Mouse (Mus musculus) kidney, adult 2 months (tissue): ENCODE data around the gene Zcchc4. TPM values are rescaled to one million over a fixed set of nuclear protein-coding genes. Genes with fewer than 3 reads are reported as not detected.

ENCODE experiments used
- DNase-seq: peaks from one replicate; pipeline ENCODE4 v3.0.0; 2021
- H3K27ac ChIP-seq: fragments of 200-500 bp; 2 replicates; pipeline ENCODE4 v1.5.1; 2012; ENCODE audit warnings: low read depth, low read length, control low read depth, inconsistent platforms; ENCODE audit not compliant: insufficient read depth
- H3K27me3 ChIP-seq: fragments of 200-500 bp; replicated peaks from 2 replicates; pipeline ENCODE4 v1.6.1; 2012; ENCODE audit warnings: mild to moderate bottlenecking, moderate library complexity, low read length, inconsistent platforms; ENCODE audit not compliant: control insufficient read depth, insufficient read depth
- H3K36me3 ChIP-seq: fragments of 200-500 bp; 2 replicates; pipeline ENCODE4 v1.6.1; 2012; ENCODE audit warnings: mild to moderate bottlenecking, moderate library complexity, low read length, inconsistent platforms; ENCODE audit not compliant: control insufficient read depth, insufficient read depth
- H3K4me1 ChIP-seq: fragments of 200-500 bp; 2 replicates; pipeline ENCODE4 v1.6.1; 2011; ENCODE audit warnings: low read length; ENCODE audit not compliant: control insufficient read depth, insufficient read depth
- H3K4me3 ChIP-seq: fragments of 200-500 bp; 2 replicates; pipeline ENCODE4 v1.5.1; 2011; ENCODE audit warnings: mild to moderate bottlenecking, low read depth, low read length, control low read depth; ENCODE audit not compliant: insufficient read depth
- CTCF ChIP-seq: fragments of 200-500 bp; conservative IDR thresholded peaks from 2 replicates; pipeline ENCODE4 v1.5.1; 2011; ENCODE audit warnings: low read depth, mild to moderate bottlenecking, control low read depth, low read length, moderate library complexity, mixed read lengths; ENCODE audit not compliant: insufficient read depth, insufficient read length
- POLR2A ChIP-seq: fragments of 200-500 bp; IDR thresholded peaks from one replicate; pipeline ENCODE4 v1.6.1; 2011; ENCODE audit warnings: low read depth, low read length, control low read depth
- WGBS: fragments of 180-500 bp; shearing (Covaris S2); methylation state at CpG from one replicate; pipeline ENCODE4 v1.1.7; 2018; 5-methylcytosine and 5-hydroxymethylcytosine counted together
- polyA plus RNA-seq: library from polyadenylated mRNA; depleted of rRNA; stranded (reverse); fragments of >200 nt; gene quantifications from 2 replicates; pipeline ENCODE4 v1.2.3, GENCODE M21; 2012; rRNA removed

Zcchc4 gene
- 6.3 and 6.5 TPM in 2 replicates for polyA plus RNA-seq

GRCm38 (mm10) chr5:52775237-52775636 is at the start of gene Zcchc4:
Gene Zcchc4, plus strand, starts transcription at chr5:52775409.
- no peak for DNase-seq
- H3K4me3 ChIP-seq: no peak within 1 kb of the TSS
- TF ChIP-seq POLR2A: no peak
- TF ChIP-seq CTCF: no peak
- 60% methylated on average over 8 of the region's 8 CpGs for WGBS
- H3K27me3 ChIP-seq: no peaks in the 10 kb centered on the region
- no peaks in the 10 kb centered on the region for H3K4me1 ChIP-seq
- no peaks in the 10 kb centered on the region for H3K36me3 ChIP-seq
- H3K27ac ChIP-seq: no peak within 1 kb of the TSS

DNA sequence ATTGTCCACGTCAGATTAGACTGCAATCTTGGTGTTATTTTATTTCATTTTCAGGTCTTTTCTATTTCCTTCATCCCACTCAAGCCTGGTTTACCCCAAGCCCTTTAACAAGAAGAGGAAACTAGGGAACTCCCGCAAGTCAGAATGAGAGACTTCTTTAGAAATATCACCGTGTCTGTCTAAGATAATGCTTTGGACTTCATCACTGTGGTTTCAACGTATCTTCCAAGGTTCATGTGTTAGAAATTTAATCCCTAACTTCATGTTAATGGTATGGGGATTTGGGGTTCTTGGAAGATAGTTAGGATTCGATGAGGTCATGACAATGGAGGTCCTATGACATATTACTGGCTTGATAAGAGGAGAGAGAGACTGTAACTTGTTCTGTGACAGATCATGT is 47.5 kb upstream of the Zcchc4 start:
- DNase-seq: no peak
- Histone ChIP-seq H3K4me3 (no peak overlapping the region), H3K27ac (no peak overlapping the region), H3K27me3 (no peaks in the 10 kb centered on the region), H3K4me1 (no peaks in the 10 kb centered on the region), H3K36me3 (no peaks in the 10 kb centered on the region)
- WGBS: 84% methylated on average over 5 of the region's 5 CpGs
- TF ChIP-seq POLR2A (no peak), CTCF (no peak)

DNA sequence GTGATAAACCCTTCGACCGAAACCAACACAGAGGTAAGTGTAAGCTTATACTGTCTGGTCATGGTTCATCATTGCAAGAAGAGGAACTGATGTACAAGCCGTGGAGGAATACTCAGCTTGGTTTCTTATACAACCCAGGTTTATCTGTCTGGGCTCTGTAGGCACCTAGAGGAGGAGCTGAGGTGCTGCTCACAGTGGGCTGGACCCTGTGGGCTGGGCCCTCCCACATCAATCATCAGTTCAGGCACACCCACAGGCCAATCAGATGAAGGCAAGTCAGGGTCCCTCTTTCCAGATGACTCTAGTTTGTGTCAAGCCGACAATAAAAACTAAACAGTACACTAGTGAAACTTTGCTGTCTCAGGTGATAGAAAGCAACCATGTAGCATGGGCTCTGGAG is 42.4 kb upstream of the Zcchc4 start:
- H3K27ac ChIP-seq: no peak overlapping the region
- no peak for TF ChIP-seq POLR2A
- TF ChIP-seq CTCF: no peak
- H3K4me1 ChIP-seq: no peaks in the 10 kb centered on the region
- H3K4me3 ChIP-seq: no peak overlapping the region
- WGBS: 70% methylated on average over 4 of the region's 4 CpGs
- no peak for DNase-seq
- H3K27me3 ChIP-seq: no peaks in the 10 kb centered on the region
- H3K36me3 ChIP-seq: no peaks in the 10 kb centered on the region

GRCm38 (mm10) chr5:52736046-52736445 is 39.2 kb upstream of the Zcchc4 start:
- WGBS: 91% methylated on average over 3 of the region's 3 CpGs
- no peaks in the 10 kb centered on the region for H3K4me1 ChIP-seq
- no peak overlapping the region for H3K27ac ChIP-seq
- no peak for DNase-seq
- H3K36me3 ChIP-seq: no peaks in the 10 kb centered on the region
- no peaks in the 10 kb centered on the region for H3K27me3 ChIP-seq
- H3K4me3 ChIP-seq: no peak overlapping the region
- TF ChIP-seq CTCF (no peak), POLR2A (no peak)

GRCm38 (mm10) chr5:52741391-52742111 is 33.7 kb upstream of the Zcchc4 start, which contains the start of gene Pi4k2b:
Gene Pi4k2b, plus strand, starts transcription at chr5:52741574.
- H3K4me1 ChIP-seq: peaks cover 6% of the 10 kb centered on the region
- H3K27me3 ChIP-seq: no peaks in the 10 kb centered on the region; the same call in 1 of the 2 replicates
- no peaks in the 10 kb centered on the region for H3K36me3 ChIP-seq
- TF ChIP-seq POLR2A (no peak), CTCF (no peak)
- H3K4me3 ChIP-seq: peak within 1 kb of the TSS; percentile 96
- H3K27ac ChIP-seq: peak within 1 kb of the TSS; percentile 24
- under 1% methylated on average over 72 of the region's 75 CpGs for WGBS
- DNase-seq: peak; percentile 86

DNA sequence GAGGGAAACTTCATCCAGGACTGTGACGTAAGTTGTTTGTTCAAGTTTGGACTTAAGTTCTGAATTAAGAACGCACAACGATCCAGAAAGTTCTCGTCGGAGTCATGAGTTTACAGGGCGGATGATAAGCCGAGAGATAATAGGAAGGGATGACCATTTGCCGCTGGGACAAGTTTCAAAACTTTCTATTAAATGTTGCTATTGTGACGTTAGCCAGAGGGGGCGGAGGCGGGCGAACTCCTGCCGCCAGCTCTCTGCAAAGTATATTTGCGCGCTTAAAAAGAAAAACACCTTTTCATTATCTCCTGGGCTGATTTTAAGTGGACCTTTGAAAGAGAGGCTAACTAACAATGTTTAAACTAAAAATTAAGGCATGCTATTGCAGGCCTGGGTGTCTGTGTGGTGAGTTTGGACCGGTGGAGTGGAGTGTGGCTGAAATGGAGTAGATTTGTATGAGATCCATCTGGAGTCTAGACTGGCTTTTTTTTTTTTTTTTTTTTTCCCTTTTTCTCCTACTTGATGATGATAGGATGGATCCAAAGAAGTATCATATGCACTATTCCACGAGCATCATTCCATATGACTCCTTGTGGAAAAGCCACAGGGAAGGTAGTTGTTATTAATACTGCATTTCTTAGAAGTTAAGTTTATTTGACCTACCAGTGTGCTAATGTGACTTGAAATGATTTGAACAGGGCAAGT is 32.9 kb upstream of the Zcchc4 start:
- 3% methylated on average over 17 of the region's 17 CpGs for WGBS
- Histone ChIP-seq H3K27ac (peak overlapping the region; percentile 24; the same call in 1 of the 2 replicates), H3K4me3 (peak overlapping the region; percentile 96), H3K4me1 (peaks cover 6% of the 10 kb centered on the region), H3K27me3 (no peaks in the 10 kb centered on the region; the same call in 1 of the 2 replicates), H3K36me3 (no peaks in the 10 kb centered on the region)
- DNase-seq: peak; percentile 63
- no peak for TF ChIP-seq POLR2A
- TF ChIP-seq CTCF: peak; percentile 29

DNA sequence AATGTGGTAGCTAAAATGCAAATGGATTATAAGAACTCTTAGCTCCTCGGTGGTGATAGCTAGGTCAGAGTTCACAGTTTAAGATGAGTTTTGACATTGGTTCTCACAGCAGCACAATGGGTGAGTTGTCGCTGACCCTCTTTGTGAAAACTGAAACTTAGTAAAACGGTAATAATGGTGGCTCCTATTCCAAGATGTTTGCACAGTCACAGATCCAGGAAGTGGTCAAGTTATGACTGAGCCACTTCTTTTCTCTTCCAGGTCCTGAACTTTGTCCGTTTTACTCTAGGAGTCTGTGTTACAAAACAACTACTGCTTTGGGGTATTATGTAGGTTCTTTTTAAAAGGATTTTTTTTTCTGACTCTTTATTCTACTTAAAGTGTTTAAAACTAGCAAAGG is 32.0 kb upstream of the Zcchc4 start:
- H3K4me3 ChIP-seq: no peak overlapping the region

More for the DNA sequence above, 32.0 kb upstream of the Zcchc4 start:
- no peak for TF ChIP-seq CTCF
- no peak for TF ChIP-seq POLR2A
- peaks cover 9% of the 10 kb centered on the region for H3K4me1 ChIP-seq
- H3K27me3 ChIP-seq: no peaks in the 10 kb centered on the region; the same call in 1 of the 2 replicates
- H3K36me3 ChIP-seq: no peaks in the 10 kb centered on the region
- peak; percentile 30 for DNase-seq
- H3K27ac ChIP-seq: no peak overlapping the region
- 39% methylated on average over 4 of the region's 4 CpGs for WGBS
